Mouse (Mus musculus): ENCODE measurements at regions not wholly inside any gene's neighbourhood (a gene's known extent, or its start where the extent isn't known, plus 50 kb on each side); places are given as distances from the start of the nearest gene placed in this dataset.
A peak's percentile ranks its signal among the peaks of the same experiment; 100 is the strongest.
"Not testable (repeated sequence)": the region's sequence is repeated elsewhere in the genome, so short reads cannot be mapped to it uniquely, and the experiment has no call there.

- DNase-seq, result no peak
Measured at GRCm38 (mm10) chr15:42082436-42082835, 1948.3 kb downstream of the 9330182O14Rik start.

GRCm38 (mm10) chr15:42100730-42101129, 1966.6 kb downstream of the 9330182O14Rik start:
- peak in 1 of 2 experiments; percentile 4 for DNase-seq

GRCm38 (mm10) chr15:42104816-42105215, 1970.7 kb downstream of the 9330182O14Rik start:
- no peak for DNase-seq

- no peak for DNase-seq
Measured at GRCm38 (mm10) chr15:42107106-42107505, 1972.9 kb downstream of the 9330182O14Rik start.

- peak; percentile 74 to 77 for DNase-seq
Measured at GRCm38 (mm10) chr15:42111811-42112210, 1977.6 kb downstream of the 9330182O14Rik start.

- DNase-seq, result no peak
Measured at GRCm38 (mm10) chr15:42127471-42127870, 1993.3 kb downstream of the 9330182O14Rik start.

GRCm38 (mm10) chr15:42128976-42129375, 1994.8 kb downstream of the 9330182O14Rik start:
- no peak for DNase-seq

GRCm38 (mm10) chr15:42166546-42166945, 2032.4 kb downstream of the 9330182O14Rik start:
- no peak for DNase-seq

- DNase-seq, result not testable (repeated sequence)
Measured at GRCm38 (mm10) chr15:42177766-42178165, 2043.6 kb downstream of the 9330182O14Rik start.

GRCm38 (mm10) chr15:42207187-42207846, 2073.2 kb downstream of the 9330182O14Rik start:
- peak; percentile 45 to 55 for DNase-seq

GRCm38 (mm10) chr15:42219496-42219895, 2085.3 kb downstream of the 9330182O14Rik start:
- no peak for DNase-seq

- DNase-seq, result no peak
Measured at GRCm38 (mm10) chr15:42220005-42220404, 2085.8 kb downstream of the 9330182O14Rik start.

GRCm38 (mm10) chr15:42225006-42225405, 2090.8 kb downstream of the 9330182O14Rik start:
- DNase-seq, result no peak

GRCm38 (mm10) chr15:42231692-42232091, 2097.5 kb downstream of the 9330182O14Rik start:
- no peak for DNase-seq

GRCm38 (mm10) chr15:42246812-42247211, 2112.6 kb downstream of the 9330182O14Rik start:
- DNase-seq, result no peak

- DNase-seq, result no peak
Measured at GRCm38 (mm10) chr15:42252730-42253330, 2118.7 kb downstream of the 9330182O14Rik start.

- DNase-seq, result no peak
Measured at GRCm38 (mm10) chr15:42256343-42256742, 2122.2 kb downstream of the 9330182O14Rik start.

GRCm38 (mm10) chr15:42275117-42275516, 2141.0 kb downstream of the 9330182O14Rik start:
- no peak for DNase-seq

- no peak for DNase-seq
Measured at GRCm38 (mm10) chr15:42277247-42277646, 2143.1 kb downstream of the 9330182O14Rik start.

GRCm38 (mm10) chr15:42280810-42281209, 2146.6 kb downstream of the 9330182O14Rik start:
- no peak for DNase-seq

GRCm38 (mm10) chr15:42296406-42296805, 2162.2 kb downstream of the 9330182O14Rik start:
- DNase-seq, result no peak

- no peak for DNase-seq
Measured at GRCm38 (mm10) chr15:42297430-42297829, 2163.3 kb downstream of the 9330182O14Rik start.

- no peak for DNase-seq
Measured at GRCm38 (mm10) chr15:42301956-42302355, 2167.8 kb downstream of the 9330182O14Rik start.

GRCm38 (mm10) chr15:42304097-42304496, 2169.9 kb downstream of the 9330182O14Rik start:
- no peak for DNase-seq
